Mouse (Mus musculus): ENCODE results near the gene Zfr. TPM values are rescaled to one million over a fixed set of nuclear protein-coding genes. Genes with fewer than 3 reads are reported as not detected.

The Zfr gene
- polyA plus RNA-seq, 1 experiment from 2014 or later: 228 TPM

- no peaks in the 10 kb centered on the region for H3K36me3 ChIP-seq (replicated peaks; ENCODE audit: control insufficient read depth, insufficient read depth)
- no peak overlapping the region for H3K9ac ChIP-seq
- no peak overlapping the region for H3K4me3 ChIP-seq (replicated peaks; ENCODE audit: low read length)
- peaks cover 17% of the 10 kb centered on the region; the same call in 1 of the 2 replicates for H3K4me1 ChIP-seq (replicated peaks; ENCODE audit: control insufficient read depth, insufficient read depth, low read length)
- WGBS: 91% methylated on average over 4 of the region's 4 CpGs
- DNase-seq (ENCODE audit: low spot score): no peak
- no peak overlapping the region for H3K4me2 ChIP-seq (replicated peaks)
- H3K27ac ChIP-seq: no peak overlapping the region
- H3K27me3 ChIP-seq (ENCODE audit: control insufficient read depth, insufficient read depth, low read length): no peaks in the 10 kb centered on the region
- ATAC-seq (ENCODE audit: low FRiP score): no peak
- H3K9me3 ChIP-seq (ENCODE audit: control insufficient read depth, low read length): no peaks in the 10 kb centered on the region
Measured at GRCm38 (mm10) chr15:12227355-12227754, 109.7 kb downstream of the Zfr start.

GRCm38 (mm10) chr15:12229603-12230242 lies 112.1 kb downstream of the Zfr start:
- Histone ChIP-seq H3K9ac (no peak overlapping the region), H3K4me3 (replicated peaks; ENCODE audit: low read length) (no peak overlapping the region), H3K27ac (no peak overlapping the region; the same call in 1 of the 2 replicates), H3K4me2 (replicated peaks) (no peak overlapping the region), H3K4me1 (replicated peaks; ENCODE audit: control insufficient read depth, insufficient read depth, low read length) (0 out of 2 replicates have a peak, but pooled peaks cover 5% of the 10 kb centered on the region), H3K9me3 (ENCODE audit: control insufficient read depth, low read length) (no peaks in the 10 kb centered on the region), H3K27me3 (ENCODE audit: control insufficient read depth, insufficient read depth, low read length) (no peaks in the 10 kb centered on the region), H3K36me3 (replicated peaks; ENCODE audit: control insufficient read depth, insufficient read depth) (peaks cover 10% of the 10 kb centered on the region; the same call in 1 of the 2 replicates)
- no peak for ATAC-seq (ENCODE audit: low FRiP score)
- WGBS: 80% methylated on average over 10 of the region's 10 CpGs
- no peak for DNase-seq (ENCODE audit: low spot score)

- Histone ChIP-seq H3K9ac (no peak overlapping the region), H3K4me3 (replicated peaks; ENCODE audit: low read length) (no peak overlapping the region), H3K9me3 (ENCODE audit: control insufficient read depth, low read length) (no peaks in the 10 kb centered on the region), H3K4me2 (replicated peaks) (no peak overlapping the region), H3K36me3 (replicated peaks; ENCODE audit: control insufficient read depth, insufficient read depth) (peaks cover 10% of the 10 kb centered on the region; the same call in 1 of the 2 replicates), H3K4me1 (replicated peaks; ENCODE audit: control insufficient read depth, insufficient read depth, low read length) (0 out of 2 replicates have a peak, but pooled peaks cover 5% of the 10 kb centered on the region), H3K27ac (0 out of 2 replicates have a peak overlapping the region, but pooled peaks have one; percentile 47), H3K27me3 (ENCODE audit: control insufficient read depth, insufficient read depth, low read length) (no peaks in the 10 kb centered on the region)
- ATAC-seq (ENCODE audit: low FRiP score) (no peak), DNase-seq (ENCODE audit: low spot score) (no peak)
- WGBS: 68% methylated on average over 12 of the region's 12 CpGs
Measured at GRCm38 (mm10) chr15:12230243-12230935, 112.8 kb downstream of the Zfr start.

- Histone ChIP-seq H3K9ac (no peak overlapping the region), H3K4me1 (replicated peaks; ENCODE audit: control insufficient read depth, insufficient read depth, low read length) (0 out of 2 replicates have a peak, but pooled peaks cover 5% of the 10 kb centered on the region), H3K9me3 (ENCODE audit: control insufficient read depth, low read length) (no peaks in the 10 kb centered on the region), H3K4me3 (replicated peaks; ENCODE audit: low read length) (no peak overlapping the region), H3K36me3 (replicated peaks; ENCODE audit: control insufficient read depth, insufficient read depth) (peaks cover 16% of the 10 kb centered on the region), H3K27ac (no peak overlapping the region), H3K4me2 (replicated peaks) (no peak overlapping the region), H3K27me3 (ENCODE audit: control insufficient read depth, insufficient read depth, low read length) (no peaks in the 10 kb centered on the region)
- DNase-seq (ENCODE audit: low spot score) (no peak), ATAC-seq (ENCODE audit: low FRiP score) (no peak)
- 84% methylated on average over 6 of the region's 6 CpGs for WGBS
Measured at GRCm38 (mm10) chr15:12231462-12231861, 113.8 kb downstream of the Zfr start.

GRCm38 (mm10) chr15:12232429-12232828 lies 114.8 kb downstream of the Zfr start:
- 81% methylated on average over 11 of the region's 11 CpGs for WGBS
- no peak overlapping the region for H3K4me2 ChIP-seq (replicated peaks)
- H3K36me3 ChIP-seq (replicated peaks; ENCODE audit: control insufficient read depth, insufficient read depth): peaks cover 23% of the 10 kb centered on the region
- H3K4me3 ChIP-seq (replicated peaks; ENCODE audit: low read length): no peak overlapping the region
- H3K9ac ChIP-seq: no peak overlapping the region
- H3K27me3 ChIP-seq (ENCODE audit: control insufficient read depth, insufficient read depth, low read length): no peaks in the 10 kb centered on the region
- H3K9me3 ChIP-seq (ENCODE audit: control insufficient read depth, low read length): no peaks in the 10 kb centered on the region
- no peak overlapping the region for H3K27ac ChIP-seq
- DNase-seq (ENCODE audit: low spot score) (no peak), ATAC-seq (ENCODE audit: low FRiP score) (no peak)
- 0 out of 2 replicates have a peak, but pooled peaks cover 5% of the 10 kb centered on the region for H3K4me1 ChIP-seq (replicated peaks; ENCODE audit: control insufficient read depth, insufficient read depth, low read length)

DNA sequence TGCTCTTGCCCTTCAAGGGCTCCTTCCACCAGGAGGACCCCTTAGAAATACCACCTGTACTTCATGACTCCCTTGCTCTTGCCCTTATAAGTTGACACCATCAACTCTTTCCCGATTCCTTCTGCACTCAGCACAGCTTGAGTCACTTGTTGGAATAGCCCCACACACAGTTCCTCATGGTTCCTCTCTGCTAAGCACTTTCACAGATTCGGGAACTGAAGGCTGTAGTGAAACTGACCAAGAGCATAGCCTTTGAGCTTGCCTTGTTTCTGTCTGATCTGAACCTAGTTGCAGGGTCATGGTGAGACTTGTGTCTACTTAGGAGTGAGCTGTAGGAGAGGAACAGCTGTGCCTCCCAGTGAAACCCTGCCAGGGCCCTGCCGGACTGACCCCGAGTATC lies 115.4 kb downstream of the Zfr start:
- Histone ChIP-seq H3K9me3 (ENCODE audit: control insufficient read depth, low read length) (no peaks in the 10 kb centered on the region), H3K36me3 (replicated peaks; ENCODE audit: control insufficient read depth, insufficient read depth) (peaks cover 27% of the 10 kb centered on the region), H3K4me3 (replicated peaks; ENCODE audit: low read length) (no peak overlapping the region), H3K4me2 (replicated peaks) (no peak overlapping the region), H3K9ac (no peak overlapping the region), H3K27me3 (ENCODE audit: control insufficient read depth, insufficient read depth, low read length) (no peaks in the 10 kb centered on the region), H3K27ac (no peak overlapping the region), H3K4me1 (replicated peaks; ENCODE audit: control insufficient read depth, insufficient read depth, low read length) (0 out of 2 replicates have a peak, but pooled peaks cover 5% of the 10 kb centered on the region)
- no peak for DNase-seq (ENCODE audit: low spot score)
- WGBS: 82% methylated on average over 4 of the region's 4 CpGs
- ATAC-seq (ENCODE audit: low FRiP score): no peak

MicroRNAs within 50 kb of the gene (microRNA counts, 519-probe panel; counts per million panel counts)
- microRNA mmu-miR-1898: not detected

Small RNA genes lying within 50 kb of the gene (microRNA-seq; reads per million reads assigned to microRNA genes)
- gene Mir1898: not detected

Other genes with a start within 250 kb of the Zfr start
- 1.5 and 1.8 TPM in 2 replicates for gene Npr3, start 210.5 kb upstream of the Zfr start, polyA plus RNA-seq (2014; fragmentation: Nextera tagmentation; extraction: Ambion mirVana)
- 534 and 562 TPM in 2 replicates for gene Sub1, start 120.8 kb upstream of the Zfr start, polyA plus RNA-seq (2014; fragmentation: Nextera tagmentation; extraction: Ambion mirVana)
- 7.9 and 11.7 TPM in 2 replicates for gene Mtmr12, start 87.2 kb downstream of the Zfr start, polyA plus RNA-seq (2014; fragmentation: Nextera tagmentation; extraction: Ambion mirVana)
- gene Golph3, start 203.6 kb downstream of the Zfr start, polyA plus RNA-seq (2014; fragmentation: Nextera tagmentation; extraction: Ambion mirVana): 96.9 and 112 TPM in 2 replicates
- 1.8 and 2.0 TPM in 2 replicates for gene 1810049J17Rik, start 204.1 kb downstream of the Zfr start, polyA plus RNA-seq (2014; fragmentation: Nextera tagmentation; extraction: Ambion mirVana)

Data from hindbrain, embryonic 14.5 days (tissue).